16 mouse cellular contexts compared by ENCODE assay signal in the genomic region with DNA sequence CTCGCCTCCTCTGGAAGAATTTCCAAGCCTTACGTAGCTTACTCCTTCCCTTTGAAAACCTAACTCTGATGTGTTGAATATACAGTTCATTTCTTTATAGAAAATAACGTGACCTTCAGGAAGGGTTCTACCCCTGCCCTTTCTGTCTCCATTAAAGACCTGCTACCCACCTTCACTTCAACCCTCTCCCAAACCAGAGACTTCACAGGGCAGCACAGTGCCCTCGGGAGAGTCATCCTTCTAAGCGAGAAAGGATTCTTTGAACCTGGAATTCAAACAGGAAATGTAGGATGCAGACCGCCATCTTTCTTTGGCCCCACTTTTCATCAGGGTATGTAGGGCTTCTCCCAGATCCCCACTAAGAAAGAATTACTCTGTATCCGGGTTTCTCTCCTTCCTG.
"Had no signal": no experiment of that assay in that cellular context is flagged by ENCODE, and none has a peak within 500 bp of the region (broad histone marks: within the 10 kb centered on the region; RNA-seq: fewer than 3 reads in every experiment).

No protein-coding gene starts in this region.

- H3K4me2 ChIP-seq: liver, embryonic 12.5 days; liver, embryonic 15.5 days; lung, embryonic 15.5 days had no signal

- H3K9me3 ChIP-seq: liver, embryonic 12.5 days; liver, embryonic 15.5 days; lung, embryonic 15.5 days had no signal

- H3K27me3 ChIP-seq: lung, embryonic 15.5 days had no signal

- H3K36me3 ChIP-seq: liver, embryonic 12.5 days; liver, embryonic 15.5 days; lung, embryonic 15.5 days had no signal

- H3K4me3 ChIP-seq: left cerebral cortex, adult 2 months; liver, embryonic 12.5 days; liver, embryonic 15.5 days; lung, embryonic 15.5 days had no signal

- H3K9ac ChIP-seq: liver, embryonic 12.5 days; liver, embryonic 15.5 days; lung, embryonic 15.5 days had no signal

- DNase-seq: kidney, adult 18-20 months; kidney, adult 9 months; kidney, postnatal 14 days; kidney, postnatal 4 days; left cerebral cortex, postnatal 4 days; liver; lung, adult 18-20 months; lung, postnatal 10 days; lung, postnatal 4 days; midbrain, embryonic 14.5 days; thymus, adult 18-20 months; thymus, postnatal 36 days had no signal

- ATAC-seq: liver, embryonic 12.5 days had no signal

- H3K27ac ChIP-seq: left cerebral cortex, adult 2 months; liver, embryonic 12.5 days; liver, embryonic 15.5 days; lung, embryonic 15.5 days had no signal

- H3K4me1 ChIP-seq: liver, embryonic 15.5 days had no signal
